Mouse (Mus musculus) midbrain, embryonic 12.5 days (tissue): ENCODE results near the gene Pcdh8. TPM values are rescaled to one million over a fixed set of nuclear protein-coding genes. Genes with fewer than 3 reads are reported as not detected.

Source experiments
- ATAC-seq: fragments of 200-750 bp; cut with Nextera tagmentation; 2 replicates; pipeline ENCODE4 v1.8.0; 2017; ENCODE audit warnings: low read depth, moderate TSS enrichment, moderate library complexity; ENCODE audit not compliant: low FRiP score
- H3K27ac ChIP-seq: fragments of 300-500 bp; sonication (generic); replicated peaks from 2 replicates; pipeline ENCODE4 v1.5.1; 2016; ENCODE audit warnings: mild to moderate bottlenecking
- H3K27me3 ChIP-seq: fragments of 300-500 bp; sonication (generic); 2 replicates; pipeline ENCODE4 v1.6.1; 2016; ENCODE audit warnings: mild to moderate bottlenecking
- H3K36me3 ChIP-seq: fragments of 300-500 bp; sonication (generic); 2 replicates; pipeline ENCODE4 v1.6.1; 2016
- H3K4me1 ChIP-seq: fragments of 300-500 bp; sonication (generic); 2 replicates; pipeline ENCODE4 v1.6.1; 2016
- H3K4me2 ChIP-seq: fragments of 300-500 bp; sonication (generic); replicated peaks from 2 replicates; pipeline ENCODE4 v1.6.1; 2016; ENCODE audit warnings: mild to moderate bottlenecking, moderate library complexity
- H3K4me3 ChIP-seq: fragments of 300-500 bp; sonication (generic); 2 replicates; pipeline ENCODE4 v1.5.1; 2016; ENCODE audit warnings: mild to moderate bottlenecking
- H3K9ac ChIP-seq: fragments of 300-500 bp; sonication (generic); replicated peaks from 2 replicates; pipeline ENCODE4 v1.6.1; 2016; ENCODE audit warnings: mild to moderate bottlenecking, moderate library complexity
- H3K9me3 ChIP-seq: fragments of 300-500 bp; sonication (generic); 2 replicates; pipeline ENCODE4 v1.6.1; 2016; ENCODE audit warnings: mild to moderate bottlenecking
- WGBS: fragments of 180-500 bp; shearing (Covaris S2); methylation state at CpG from one replicate; pipeline ENCODE4 v1.1.7; 2016; 5-methylcytosine and 5-hydroxymethylcytosine counted together
- polyA plus RNA-seq: library from polyadenylated mRNA; unstranded; fragments of >200 nt; fragmentation: Nextera tagmentation; extraction: Ambion mirVana; gene quantifications from 2 replicates; pipeline ENCODE4 v1.2.1, GENCODE M21; 2016

Gene Pcdh8
- polyA plus RNA-seq = 70.7 and 73.6 TPM in 2 replicates

GRCm38 (mm10) chr14:79771094-79771535, at the start of gene Pcdh8:
Gene Pcdh8 (minus strand): TSS chr14:79771312.
- peaks cover 62% of the 10 kb centered on the region for H3K27me3 ChIP-seq
- WGBS = 0% methylated on average over 30 of the region's 30 CpGs
- peaks cover 70% of the 10 kb centered on the region for H3K4me1 ChIP-seq
- peak; percentile 77 for ATAC-seq
- peaks cover 6% of the 10 kb centered on the region; the same call in 1 of the 2 replicates for H3K9me3 ChIP-seq
- H3K36me3 ChIP-seq = peaks cover 14% of the 10 kb centered on the region; the same call in 1 of the 2 replicates
- peak within 1 kb of the TSS; percentile 67 for H3K4me3 ChIP-seq
- H3K4me2 ChIP-seq = peak within 1 kb of the TSS; percentile 72
- peak within 1 kb of the TSS; percentile 81 for H3K27ac ChIP-seq
- H3K9ac ChIP-seq = peak within 1 kb of the TSS; percentile 76

- Histone ChIP-seq H3K27ac (0 out of 2 replicates have a peak overlapping the region, but pooled peaks have one; percentile 15), H3K4me2 (no peak overlapping the region), H3K4me3 (no peak overlapping the region), H3K4me1 (peaks cover 12% of the 10 kb centered on the region; the same call in 1 of the 2 replicates), H3K9ac (no peak overlapping the region), H3K27me3 (peaks cover 24% of the 10 kb centered on the region), H3K9me3 (no peaks in the 10 kb centered on the region), H3K36me3 (no peaks in the 10 kb centered on the region)
- ATAC-seq = no peak
- WGBS = 58% methylated on average over 8 of the region's 8 CpGs
Observed at GRCm38 (mm10) chr14:79814709-79815108, 43.6 kb upstream of the Pcdh8 start.

- H3K9me3 ChIP-seq = no peaks in the 10 kb centered on the region
- H3K9ac ChIP-seq = no peak overlapping the region
- H3K36me3 ChIP-seq = no peaks in the 10 kb centered on the region
- peaks cover 24% of the 10 kb centered on the region for H3K27me3 ChIP-seq
- H3K4me3 ChIP-seq = no peak overlapping the region
- H3K27ac ChIP-seq = 0 out of 2 replicates have a peak overlapping the region, but pooled peaks have one; percentile 15
- ATAC-seq = no peak
- 21% methylated on average over 1 of the region's 1 CpGs for WGBS
- no peak overlapping the region for H3K4me2 ChIP-seq
- H3K4me1 ChIP-seq = peaks cover 12% of the 10 kb centered on the region; the same call in 1 of the 2 replicates
Observed at GRCm38 (mm10) chr14:79814084-79814483, 43.0 kb upstream of the Pcdh8 start.

- no peak overlapping the region for H3K4me2 ChIP-seq
- H3K27ac ChIP-seq = no peak overlapping the region
- 77% methylated on average over 8 of the region's 8 CpGs for WGBS
- no peak for ATAC-seq
- peaks cover 3% of the 10 kb centered on the region; the same call in 1 of the 2 replicates for H3K4me1 ChIP-seq
- peaks cover 34% of the 10 kb centered on the region for H3K27me3 ChIP-seq
- no peak overlapping the region for H3K4me3 ChIP-seq
- no peak overlapping the region for H3K9ac ChIP-seq
- no peaks in the 10 kb centered on the region for H3K36me3 ChIP-seq
- H3K9me3 ChIP-seq = 0 out of 2 replicates have a peak, but pooled peaks cover 4% of the 10 kb centered on the region
Observed at GRCm38 (mm10) chr14:79793179-79793578, 22.1 kb upstream of the Pcdh8 start.

GRCm38 (mm10) chr14:79789535-79789934, 18.4 kb upstream of the Pcdh8 start:
- H3K4me3 ChIP-seq = no peak overlapping the region
- H3K4me2 ChIP-seq = no peak overlapping the region
- ATAC-seq = no peak
- no peak overlapping the region for H3K9ac ChIP-seq
- no peak overlapping the region for H3K27ac ChIP-seq
- H3K9me3 ChIP-seq = no peaks in the 10 kb centered on the region
- no peaks in the 10 kb centered on the region for H3K36me3 ChIP-seq
- WGBS = 41% methylated on average over 4 of the region's 4 CpGs
- H3K27me3 ChIP-seq = peaks cover 53% of the 10 kb centered on the region
- peaks cover 3% of the 10 kb centered on the region; the same call in 1 of the 2 replicates for H3K4me1 ChIP-seq

- 74% methylated on average over 2 of the region's 2 CpGs for WGBS
- H3K4me3 ChIP-seq = no peak overlapping the region
- H3K4me1 ChIP-seq = peaks cover 3% of the 10 kb centered on the region; the same call in 1 of the 2 replicates
- H3K9ac ChIP-seq = no peak overlapping the region
- H3K36me3 ChIP-seq = no peaks in the 10 kb centered on the region
- H3K4me2 ChIP-seq = no peak overlapping the region
- no peaks in the 10 kb centered on the region for H3K9me3 ChIP-seq
- H3K27me3 ChIP-seq = peaks cover 60% of the 10 kb centered on the region
- H3K27ac ChIP-seq = no peak overlapping the region
- ATAC-seq = no peak
Observed at GRCm38 (mm10) chr14:79788656-79789204, 17.6 kb upstream of the Pcdh8 start.

GRCm38 (mm10) chr14:79787918-79788317, 16.8 kb upstream of the Pcdh8 start:
- Histone ChIP-seq H3K9me3 (no peaks in the 10 kb centered on the region), H3K27ac (no peak overlapping the region), H3K4me2 (no peak overlapping the region), H3K9ac (no peak overlapping the region), H3K36me3 (no peaks in the 10 kb centered on the region), H3K4me1 (peaks cover 3% of the 10 kb centered on the region; the same call in 1 of the 2 replicates), H3K27me3 (peaks cover 64% of the 10 kb centered on the region), H3K4me3 (no peak overlapping the region)
- ATAC-seq = no peak
- 91% methylated on average over 6 of the region's 6 CpGs for WGBS

- 40% methylated on average over 4 of the region's 4 CpGs for WGBS
- no peak for ATAC-seq
- Histone ChIP-seq H3K36me3 (no peaks in the 10 kb centered on the region), H3K27me3 (peaks cover 70% of the 10 kb centered on the region), H3K4me3 (no peak overlapping the region), H3K9me3 (no peaks in the 10 kb centered on the region), H3K27ac (no peak overlapping the region), H3K4me2 (no peak overlapping the region), H3K4me1 (peaks cover 5% of the 10 kb centered on the region; the same call in 1 of the 2 replicates), H3K9ac (no peak overlapping the region)
Observed at GRCm38 (mm10) chr14:79785400-79785799, 14.3 kb upstream of the Pcdh8 start.

GRCm38 (mm10) chr14:79780889-79781288, 9.8 kb upstream of the Pcdh8 start:
- H3K4me3 ChIP-seq = no peak overlapping the region
- H3K36me3 ChIP-seq = no peaks in the 10 kb centered on the region
- H3K9me3 ChIP-seq = no peaks in the 10 kb centered on the region
- ATAC-seq = peak; percentile 55; the same call in 1 of the 2 replicates
- H3K4me1 ChIP-seq = peaks cover 8% of the 10 kb centered on the region; the same call in 1 of the 2 replicates
- no peak overlapping the region for H3K4me2 ChIP-seq
- H3K9ac ChIP-seq = no peak overlapping the region
- WGBS = 59% methylated on average over 1 of the region's 1 CpGs
- H3K27ac ChIP-seq = no peak overlapping the region
- peaks cover 81% of the 10 kb centered on the region for H3K27me3 ChIP-seq

GRCm38 (mm10) chr14:79780332-79780731, 9.2 kb upstream of the Pcdh8 start:
- ATAC-seq = peak; percentile 35
- Histone ChIP-seq H3K9me3 (peaks cover 6% of the 10 kb centered on the region; the same call in 1 of the 2 replicates), H3K36me3 (no peaks in the 10 kb centered on the region), H3K9ac (no peak overlapping the region), H3K4me3 (no peak overlapping the region), H3K4me2 (no peak overlapping the region), H3K4me1 (peaks cover 8% of the 10 kb centered on the region; the same call in 1 of the 2 replicates), H3K27me3 (peaks cover 81% of the 10 kb centered on the region), H3K27ac (no peak overlapping the region)
- 25% methylated on average over 6 of the region's 6 CpGs for WGBS

GRCm38 (mm10) chr14:79779841-79780240, 8.7 kb upstream of the Pcdh8 start:
- Histone ChIP-seq H3K4me3 (no peak overlapping the region), H3K4me1 (peaks cover 11% of the 10 kb centered on the region), H3K9me3 (peaks cover 6% of the 10 kb centered on the region; the same call in 1 of the 2 replicates), H3K27me3 (peaks cover 81% of the 10 kb centered on the region), H3K36me3 (no peaks in the 10 kb centered on the region), H3K4me2 (no peak overlapping the region), H3K9ac (no peak overlapping the region), H3K27ac (no peak overlapping the region)
- WGBS = 60% methylated on average over 4 of the region's 4 CpGs
- no peak for ATAC-seq
